Mouse (Mus musculus) kidney, postnatal 36 days (tissue): ENCODE measurements around the gene Izumo1.

Experiments used
- DNase-seq, 2 experiments: peaks; one replicate each; pipeline ENCODE4 v3.0.0; 2021 to 2022; ENCODE audit warnings: mixed read lengths in 2 of 2

The Izumo1 gene

DNA sequence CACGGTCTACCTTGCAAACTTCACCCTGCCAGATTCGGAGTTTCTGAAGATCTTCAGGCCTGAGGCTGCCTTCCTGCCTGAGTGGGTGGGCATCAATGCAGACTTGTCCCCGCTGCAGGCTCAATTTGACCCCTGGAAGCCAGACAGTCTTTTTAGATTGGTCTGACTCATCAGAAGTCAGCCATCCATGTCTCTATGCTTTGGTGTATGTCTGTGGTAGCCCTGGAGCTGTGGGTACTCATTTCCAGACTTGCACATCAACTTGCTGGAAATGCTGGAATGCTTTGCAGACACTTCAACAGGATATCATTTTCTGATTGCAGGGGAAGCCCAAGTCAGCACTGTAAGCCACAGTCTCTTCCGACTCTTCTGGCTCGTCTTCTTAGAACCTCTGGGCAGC is 2.0 kb upstream of the Izumo1 start:
- no peak for DNase-seq

DNA sequence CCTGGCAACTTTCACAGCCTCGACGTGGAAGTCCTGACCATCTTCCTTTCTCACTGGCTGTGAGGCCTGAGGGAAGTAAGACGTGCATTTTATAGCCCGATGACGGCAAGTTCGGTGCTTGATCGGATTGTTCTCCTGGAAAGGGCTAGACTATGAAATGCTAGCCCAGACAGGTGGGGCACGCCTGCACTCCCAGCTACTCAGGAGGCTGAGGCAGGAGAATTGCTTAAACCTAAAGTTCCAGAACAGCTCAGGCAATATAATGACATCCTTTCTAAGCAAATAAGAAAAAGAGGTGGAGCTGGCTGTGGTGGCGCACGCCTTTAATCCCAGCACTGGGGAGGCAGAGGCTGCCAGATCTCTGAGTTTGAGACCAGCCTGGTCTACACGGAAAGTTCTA is 1.9 kb downstream of the Izumo1 start:
- DNase-seq: no peak

DNA sequence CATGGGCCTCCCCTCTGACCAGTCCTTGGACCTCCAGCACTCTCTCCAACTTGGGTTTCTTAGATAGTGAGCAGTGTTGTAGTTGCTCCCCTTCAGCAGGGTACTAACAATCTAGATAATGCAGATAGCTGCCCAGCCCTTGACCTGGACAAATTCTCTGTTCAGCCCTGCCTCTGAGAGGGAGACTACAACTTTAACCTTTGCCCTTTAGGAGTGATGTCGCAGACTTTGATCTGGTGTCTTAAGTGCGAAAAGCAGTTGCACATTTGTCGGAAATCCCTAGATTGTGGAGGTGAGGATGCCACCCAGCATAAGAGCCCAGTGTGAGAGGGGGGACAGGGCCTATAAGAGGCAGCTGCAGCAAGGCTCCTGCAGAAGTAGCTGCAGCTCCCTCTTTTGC is 3.1 kb downstream of the Izumo1 start:
- no peak for DNase-seq

DNA sequence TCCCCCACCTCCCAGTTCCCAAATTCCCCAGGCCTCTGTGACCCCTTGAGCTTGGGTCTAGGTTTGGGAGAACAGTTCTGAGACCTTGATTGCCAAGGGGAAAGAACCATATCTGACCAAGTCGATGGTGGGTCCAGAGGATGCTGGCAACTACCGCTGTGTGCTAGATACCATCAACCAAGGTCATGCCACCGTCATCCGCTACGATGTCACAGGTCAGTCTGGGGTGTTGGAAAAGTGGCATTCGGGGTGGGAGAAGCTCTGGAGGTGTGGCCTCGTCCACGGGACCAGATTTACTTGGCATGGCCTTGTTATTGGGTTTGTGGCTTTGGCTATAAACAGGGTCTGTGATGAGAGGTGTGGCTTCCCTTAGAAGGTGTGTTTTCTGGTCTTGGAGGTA is 3.9 kb downstream of the Izumo1 start:
- DNase-seq: no peak

DNA sequence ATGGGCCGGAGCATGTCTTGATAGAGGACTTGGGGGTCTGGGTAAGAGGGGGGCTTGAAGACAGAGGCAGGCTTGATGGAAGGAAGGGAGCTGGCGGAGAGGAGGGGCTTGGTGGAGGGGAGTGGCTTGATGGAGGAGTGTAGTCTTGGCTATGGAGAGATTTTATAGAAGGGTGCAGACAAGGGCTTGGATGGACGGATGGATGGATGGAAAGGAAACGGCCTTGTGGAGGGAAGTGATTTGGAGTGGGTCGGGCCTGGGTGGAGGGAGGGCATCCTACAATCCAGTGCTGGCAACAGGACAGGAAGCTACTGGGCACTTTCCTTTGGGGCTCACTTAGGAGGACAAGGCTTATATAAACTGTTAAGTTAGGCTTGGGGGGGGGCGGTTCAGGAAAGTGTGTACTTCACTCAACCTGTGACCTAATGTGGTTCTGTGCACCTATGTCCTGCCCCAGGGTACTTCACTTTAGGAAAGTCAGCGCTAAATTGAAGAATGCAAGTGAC is 5.0 kb downstream of the Izumo1 start:
- DNase-seq: no peak

DNA sequence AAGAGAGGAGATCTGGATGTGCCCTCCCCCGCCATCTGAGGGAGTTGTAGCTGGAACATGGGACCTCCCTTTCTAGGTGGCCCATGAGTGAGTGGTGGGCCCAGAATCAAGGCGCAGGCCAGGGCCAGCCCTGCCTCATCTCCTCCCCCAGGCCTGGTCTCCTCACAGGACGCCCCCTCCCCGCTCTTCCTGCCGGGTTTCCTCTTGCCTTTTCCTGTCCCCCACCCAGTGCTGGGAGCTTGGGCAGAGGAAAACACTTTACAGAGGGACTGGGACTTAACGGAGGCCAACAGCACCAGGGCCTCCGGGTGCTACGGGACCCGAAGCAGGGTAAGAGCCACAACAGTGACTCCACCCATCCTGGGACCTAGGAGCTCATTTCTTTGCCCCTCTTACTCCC is 5.7 kb downstream of the Izumo1 start, which contains the start of gene Rasip1:
Gene Rasip1, plus strand, starts transcription at position 228 of the 400 bp plus-strand sequence.
- peak; percentile 73 to 79 for DNase-seq

DNA sequence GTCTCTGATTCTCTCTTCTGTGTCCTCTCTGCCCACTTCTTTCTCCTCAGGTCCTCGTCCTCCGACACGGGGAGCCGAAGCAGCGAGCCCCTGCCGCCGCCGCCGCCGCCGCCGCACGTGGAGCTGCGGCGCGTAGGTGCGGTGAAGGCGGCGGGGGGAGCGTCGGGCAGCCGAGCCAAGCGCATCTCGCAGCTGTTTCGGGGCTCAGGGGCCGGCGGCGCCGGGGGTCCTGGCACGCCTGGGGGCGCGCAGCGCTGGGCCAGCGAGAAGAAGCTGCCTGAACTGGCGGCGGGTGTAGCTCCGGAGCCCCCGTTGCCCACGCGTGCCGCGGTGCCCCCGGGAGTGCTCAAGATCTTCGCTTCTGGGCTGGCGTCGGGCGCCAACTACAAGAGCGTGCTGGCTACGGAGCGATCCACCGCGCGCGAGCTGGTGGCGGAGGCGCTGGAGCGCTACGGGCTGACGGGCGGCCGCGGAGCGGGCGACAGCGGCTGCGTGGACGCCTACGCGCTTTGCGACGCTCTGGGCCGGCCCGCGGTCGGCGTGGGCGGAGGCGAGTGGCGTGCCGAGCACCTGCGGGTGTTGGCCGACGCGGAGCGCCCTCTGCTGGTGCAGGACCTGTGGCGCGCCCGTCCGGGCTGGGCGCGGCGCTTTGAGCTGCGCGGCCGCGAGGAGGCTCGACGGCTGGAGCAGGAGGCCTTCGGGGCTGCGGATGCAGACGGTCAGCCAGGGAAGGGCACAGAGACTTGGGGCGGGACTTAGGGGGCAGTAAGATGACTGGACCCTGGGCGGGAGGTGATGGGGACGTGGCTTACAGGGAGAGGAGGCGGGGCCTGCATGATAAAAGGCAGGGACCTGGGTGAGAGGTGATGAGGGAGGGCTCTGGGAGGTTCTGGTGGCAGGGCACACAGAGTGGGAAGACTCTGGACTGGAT is 7.0 kb downstream of the Izumo1 start:
- DNase-seq: peak; percentile 88 to 97

DNA sequence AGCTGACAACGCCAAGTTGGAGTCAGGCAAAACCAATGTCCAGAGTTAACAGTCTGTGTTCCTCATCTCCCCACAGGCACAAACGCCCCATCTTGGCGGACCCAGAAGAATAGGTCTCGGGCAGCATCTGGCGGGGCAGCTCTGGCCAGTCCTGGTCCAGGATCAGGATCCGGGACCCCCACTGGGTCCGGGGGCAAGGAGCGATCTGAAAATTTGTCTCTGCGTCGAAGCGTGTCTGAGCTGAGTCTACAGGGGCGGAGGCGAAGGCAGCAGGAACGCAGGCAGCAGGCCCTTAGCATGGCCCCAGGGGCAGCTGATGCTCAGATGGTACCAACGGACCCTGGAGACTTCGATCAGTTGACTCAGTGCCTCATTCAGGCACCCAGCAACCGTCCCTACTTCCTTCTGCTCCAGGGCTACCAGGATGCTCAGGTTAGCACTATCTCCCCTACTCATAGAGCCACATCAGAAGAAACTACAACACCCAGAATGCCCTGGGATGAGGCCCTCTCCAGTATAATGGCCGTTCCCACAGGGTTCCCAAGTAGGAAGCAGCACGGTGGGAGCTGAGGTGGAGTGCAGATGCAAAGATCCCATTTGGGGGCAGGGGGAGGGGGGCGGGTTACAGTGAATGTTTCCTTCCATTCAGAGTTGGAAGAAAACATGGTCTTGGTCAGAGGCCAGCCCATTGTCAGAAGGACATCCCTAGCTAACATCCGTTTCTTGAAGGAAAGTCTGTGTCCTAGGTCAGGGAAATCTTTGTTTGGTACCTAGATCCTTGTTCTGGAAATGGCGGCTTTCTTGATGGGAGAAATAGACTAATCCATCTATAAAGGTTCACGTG is 8.7 kb downstream of the Izumo1 start:
- DNase-seq: no peak

DNA sequence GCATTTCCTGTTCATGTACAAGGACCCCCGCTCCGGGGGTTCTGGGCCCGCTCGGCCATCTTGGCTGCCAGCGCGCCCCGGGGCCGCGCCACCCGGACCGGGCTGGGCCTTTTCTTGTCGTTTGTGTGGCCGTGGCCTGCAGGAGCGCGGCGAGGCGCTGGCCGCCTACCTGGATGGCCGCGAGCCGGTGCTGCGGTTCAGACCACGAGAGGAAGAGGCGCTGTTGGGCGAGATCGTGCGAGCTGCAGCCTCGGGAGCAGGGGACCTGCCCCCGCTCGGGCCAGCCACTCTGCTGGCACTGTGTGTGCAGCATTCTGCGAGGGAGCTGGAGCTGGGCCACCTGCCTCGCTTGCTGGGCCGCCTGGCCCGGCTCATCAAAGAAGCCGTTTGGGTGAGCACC is 10.9 kb downstream of the Izumo1 start:
- peak in 1 of 2 experiments; percentile 75 for DNase-seq

DNA sequence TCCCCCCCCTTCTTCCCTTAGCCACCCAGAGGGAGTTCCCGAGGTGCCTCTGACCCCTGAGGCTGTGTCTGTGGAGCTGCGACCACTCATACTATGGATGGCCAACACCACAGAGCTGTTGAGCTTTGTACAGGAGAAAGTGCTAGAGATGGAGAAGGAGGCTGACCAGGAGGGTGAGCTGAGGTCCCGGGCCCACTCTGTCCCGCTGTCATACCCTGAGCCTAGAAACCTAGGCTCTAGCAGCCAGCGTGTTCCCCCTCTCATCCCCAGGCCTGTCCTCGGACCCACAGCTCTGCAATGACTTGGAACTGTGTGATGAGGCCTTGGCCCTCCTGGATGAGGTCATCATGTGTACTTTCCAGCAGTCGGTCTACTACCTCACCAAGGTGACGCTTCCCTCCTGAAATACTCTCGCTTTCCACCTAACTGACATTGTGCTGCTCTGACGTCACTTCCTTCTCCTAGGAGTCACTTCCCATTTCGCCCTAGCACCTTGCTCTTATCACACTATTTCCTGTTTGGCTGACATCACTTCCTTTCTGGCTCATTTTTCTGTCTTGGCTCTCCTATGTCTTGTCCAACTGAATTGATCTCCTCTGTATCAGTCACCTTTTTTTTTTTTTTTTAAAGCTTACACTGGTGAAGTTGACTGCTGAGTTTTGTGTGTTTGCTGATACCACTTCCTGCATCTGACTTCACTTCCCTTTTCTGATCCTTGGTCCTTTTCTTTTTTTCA is 13.5 kb downstream of the Izumo1 start:
- DNase-seq: peak in 1 of 2 experiments; percentile 67

DNA sequence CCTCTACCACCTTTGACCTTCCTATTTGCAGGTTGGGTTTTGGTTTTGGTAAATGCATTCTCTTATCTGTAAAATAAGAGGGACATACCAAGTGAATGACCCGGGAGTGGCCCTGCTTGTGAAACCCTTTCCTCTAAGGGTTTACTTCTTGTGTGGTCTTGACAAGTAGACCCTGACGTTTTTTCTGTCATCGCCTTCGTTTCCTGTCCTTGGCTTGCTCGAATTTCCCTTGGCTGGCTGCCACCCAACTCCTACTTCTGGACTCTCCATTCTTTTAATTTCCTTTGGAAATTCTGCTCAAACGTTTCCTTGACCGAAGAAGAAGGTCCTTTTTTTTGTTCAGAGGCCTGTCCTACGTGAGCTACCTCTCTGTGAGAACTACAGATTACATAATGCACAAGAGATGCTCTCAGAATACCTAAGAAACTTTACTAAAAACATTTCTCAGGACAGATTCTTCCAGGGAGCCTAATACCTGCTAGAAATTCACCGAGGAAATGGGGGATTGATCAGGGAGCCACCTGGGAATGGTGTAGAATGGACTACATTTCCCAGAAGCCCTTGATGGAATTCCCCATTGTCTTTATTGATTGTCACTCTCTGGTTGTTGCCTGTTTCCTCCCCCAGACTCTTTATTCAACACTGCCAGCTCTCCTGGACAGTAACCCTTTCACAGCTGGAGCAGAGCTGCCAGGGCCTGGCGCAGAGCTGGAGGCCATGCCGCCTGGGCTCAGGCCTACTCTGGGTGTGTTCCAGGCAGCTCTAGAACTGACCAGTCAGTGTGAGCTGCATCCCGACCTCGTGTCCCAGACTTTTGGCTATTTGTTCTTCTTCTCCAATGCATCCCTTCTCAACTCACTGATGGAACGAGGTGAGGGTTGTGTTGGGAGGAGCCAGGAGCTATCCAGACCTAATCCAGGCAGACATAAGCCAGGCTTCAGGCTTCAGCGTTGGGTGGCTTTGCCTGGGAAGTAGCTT is 14.4 kb downstream of the Izumo1 start:
- peak; percentile 70 to 74 for DNase-seq

DNA sequence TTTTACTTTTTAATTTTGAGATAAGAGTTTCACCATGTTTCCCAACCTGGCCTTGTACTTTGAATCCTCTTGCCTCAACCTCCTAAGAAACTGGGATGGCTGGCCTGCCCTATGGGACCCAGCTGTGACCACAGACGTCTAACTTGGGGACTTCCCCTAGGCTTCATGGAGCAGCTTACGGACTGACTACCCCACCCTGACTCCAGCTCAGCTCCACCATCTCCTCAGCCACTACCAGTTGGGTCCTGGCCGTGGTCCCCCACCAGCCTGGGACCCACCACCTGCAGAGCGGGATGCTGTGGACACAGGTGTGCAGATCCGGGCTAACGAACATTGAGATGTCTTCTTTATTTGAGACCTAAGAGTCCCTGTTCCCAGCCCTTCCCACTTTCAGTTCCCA is 16.1 kb downstream of the Izumo1 start:
- DNase-seq: no peak

DNA sequence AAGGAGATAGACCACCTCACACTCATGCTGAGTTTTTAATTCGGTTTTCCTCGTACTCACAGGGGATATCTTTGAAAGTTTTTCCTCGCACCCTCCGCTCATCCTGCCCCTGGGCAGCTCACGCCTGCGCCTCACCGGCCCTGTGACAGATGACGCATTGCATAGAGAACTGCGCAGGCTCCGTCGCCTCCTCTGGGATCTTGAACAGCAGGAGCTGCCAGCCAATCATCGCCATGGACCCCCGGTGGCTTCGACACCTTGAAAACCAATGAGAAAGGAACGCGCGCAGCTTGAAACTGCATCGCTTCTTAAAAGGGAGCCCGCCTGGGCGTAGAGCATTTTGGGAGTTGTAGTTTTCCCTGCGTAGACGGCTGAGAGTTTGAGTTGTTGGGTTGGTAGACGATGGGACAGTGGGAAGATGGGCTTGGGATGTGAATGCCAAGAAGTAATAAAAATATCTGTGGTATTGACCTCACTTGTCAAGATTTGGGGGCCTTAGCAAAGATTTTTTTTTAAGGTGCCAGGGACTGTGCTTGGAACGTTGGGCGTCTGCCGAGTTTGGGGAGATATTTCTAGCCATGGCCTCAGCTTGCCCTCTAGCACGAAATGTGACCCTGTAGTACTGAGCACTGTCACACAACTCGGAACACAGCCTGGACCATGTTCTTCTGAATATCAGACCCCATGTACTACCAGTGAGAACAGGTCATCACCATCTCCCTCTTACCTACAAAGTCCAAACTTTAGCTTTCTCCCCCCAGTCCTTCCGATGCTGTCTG is 17.2 kb downstream of the Izumo1 start:
- DNase-seq: peak; percentile 91 to 95

DNA sequence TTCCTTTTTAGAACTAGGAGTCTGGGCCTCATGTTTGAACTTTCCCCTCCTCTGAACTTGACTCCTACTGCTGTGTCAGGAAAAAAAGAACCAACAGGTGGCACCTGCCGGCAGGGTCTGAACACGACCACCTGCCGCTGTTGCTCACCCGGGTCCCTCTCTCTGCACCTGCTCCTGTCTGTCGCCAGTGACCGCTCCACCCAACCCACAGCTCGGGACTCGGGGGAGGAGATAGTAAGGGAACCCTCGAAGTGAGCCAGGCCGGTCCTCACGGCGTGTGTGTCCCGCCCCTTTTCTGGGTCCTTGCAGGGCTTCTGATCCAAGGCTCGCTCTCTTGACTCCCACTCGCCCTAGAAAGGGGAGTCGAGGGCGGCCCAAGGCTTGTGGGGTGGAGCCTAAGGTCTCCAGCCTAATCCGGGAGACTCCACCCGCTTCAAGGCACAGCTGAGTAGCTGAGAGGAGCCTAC is 18.0 kb downstream of the Izumo1 start, which contains the start of gene Mamstr:
Gene Mamstr, plus strand, starts transcription at position 417 of the 467 bp plus-strand sequence.
- no peak for DNase-seq

DNA sequence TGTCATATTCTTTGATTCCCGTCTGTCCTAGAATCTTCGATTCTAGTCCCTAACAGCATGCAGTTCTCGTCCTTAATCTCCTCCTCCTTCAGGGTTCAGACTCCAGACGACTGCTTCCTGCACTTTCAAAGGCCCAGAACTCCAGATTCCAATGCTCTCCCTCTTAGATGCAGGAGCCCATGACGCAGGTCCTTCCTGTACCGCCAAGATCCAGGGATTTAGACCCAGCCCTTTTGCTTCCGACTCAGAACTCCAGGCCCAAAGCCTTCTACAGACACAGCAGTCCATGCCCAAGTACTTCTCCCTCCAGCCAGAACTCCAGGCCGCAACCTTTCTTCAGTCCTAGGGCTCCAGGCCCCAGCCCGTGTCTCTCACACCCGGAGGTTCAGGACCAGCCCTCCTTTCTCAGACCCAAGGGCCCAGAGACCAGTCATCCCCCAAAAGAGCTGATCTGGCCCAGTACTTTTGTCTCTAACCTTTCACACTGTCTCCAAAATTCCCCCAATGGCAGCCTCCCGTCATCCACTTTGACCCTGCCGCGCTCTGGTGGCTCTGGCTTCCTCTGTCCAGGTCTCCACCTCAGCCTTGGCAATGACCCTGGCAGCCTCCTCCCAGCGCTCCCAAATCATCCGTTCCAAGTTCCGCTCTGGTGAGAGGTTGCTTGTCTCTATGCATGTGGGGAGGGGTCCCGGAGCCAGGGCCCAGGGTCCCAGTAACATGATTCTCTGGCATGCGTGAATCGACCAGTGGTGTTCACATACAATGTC is 18.8 kb downstream of the Izumo1 start:
- peak; percentile 48 to 56 for DNase-seq

DNA sequence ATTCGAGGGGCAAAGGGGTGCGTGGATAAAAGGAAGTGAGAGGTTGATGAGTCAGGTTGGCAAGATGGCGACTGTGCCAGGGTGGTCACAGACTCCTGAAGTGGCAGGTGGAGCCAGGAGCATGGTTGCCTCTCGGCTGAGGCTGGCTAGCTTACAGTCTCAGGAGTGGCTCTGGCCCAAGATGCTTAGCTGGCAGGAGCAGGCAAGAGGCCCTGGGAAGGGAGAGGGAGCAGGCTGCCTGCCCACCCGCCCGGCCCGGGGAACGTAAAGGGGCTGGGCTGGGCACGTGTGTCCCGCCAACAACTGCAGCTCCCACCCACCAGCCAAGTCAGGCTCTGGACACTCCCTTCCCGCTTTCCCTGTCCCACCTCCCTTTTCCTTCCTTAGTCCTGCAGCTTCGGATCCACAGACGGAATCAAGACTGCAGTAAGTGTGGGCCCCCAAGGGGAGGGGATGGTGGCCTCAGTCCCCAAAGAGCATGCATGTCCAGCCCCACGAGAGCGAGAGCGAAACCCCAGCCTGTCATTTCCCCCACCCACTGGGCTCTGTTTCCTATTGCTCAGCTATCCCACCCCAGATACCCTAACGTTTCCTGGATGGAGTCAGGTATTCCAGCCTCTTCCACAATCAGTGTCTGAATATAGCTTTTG is 19.9 kb downstream of the Izumo1 start:
- DNase-seq: peak; percentile 39 to 55

DNA sequence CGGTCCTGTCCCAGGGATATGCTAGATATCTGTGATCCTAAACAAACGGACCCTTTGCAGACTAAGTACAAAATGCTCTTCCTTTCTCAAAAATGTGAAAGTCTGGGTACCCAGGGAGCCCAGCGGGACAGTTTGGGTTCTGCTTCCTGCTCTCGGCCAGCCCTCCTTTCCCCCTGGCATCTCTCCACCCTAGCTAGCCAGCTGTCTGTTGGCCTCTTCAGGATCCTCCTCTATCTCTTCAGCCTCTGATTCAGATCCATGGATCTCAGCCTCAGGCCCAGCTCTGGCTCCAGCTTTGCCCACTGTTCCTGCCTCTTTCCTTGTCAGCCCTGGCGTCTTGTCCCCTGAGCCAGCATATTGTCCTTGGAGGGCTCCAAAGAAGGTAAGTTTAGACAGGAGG is 20.5 kb downstream of the Izumo1 start:
- DNase-seq: no peak

DNA sequence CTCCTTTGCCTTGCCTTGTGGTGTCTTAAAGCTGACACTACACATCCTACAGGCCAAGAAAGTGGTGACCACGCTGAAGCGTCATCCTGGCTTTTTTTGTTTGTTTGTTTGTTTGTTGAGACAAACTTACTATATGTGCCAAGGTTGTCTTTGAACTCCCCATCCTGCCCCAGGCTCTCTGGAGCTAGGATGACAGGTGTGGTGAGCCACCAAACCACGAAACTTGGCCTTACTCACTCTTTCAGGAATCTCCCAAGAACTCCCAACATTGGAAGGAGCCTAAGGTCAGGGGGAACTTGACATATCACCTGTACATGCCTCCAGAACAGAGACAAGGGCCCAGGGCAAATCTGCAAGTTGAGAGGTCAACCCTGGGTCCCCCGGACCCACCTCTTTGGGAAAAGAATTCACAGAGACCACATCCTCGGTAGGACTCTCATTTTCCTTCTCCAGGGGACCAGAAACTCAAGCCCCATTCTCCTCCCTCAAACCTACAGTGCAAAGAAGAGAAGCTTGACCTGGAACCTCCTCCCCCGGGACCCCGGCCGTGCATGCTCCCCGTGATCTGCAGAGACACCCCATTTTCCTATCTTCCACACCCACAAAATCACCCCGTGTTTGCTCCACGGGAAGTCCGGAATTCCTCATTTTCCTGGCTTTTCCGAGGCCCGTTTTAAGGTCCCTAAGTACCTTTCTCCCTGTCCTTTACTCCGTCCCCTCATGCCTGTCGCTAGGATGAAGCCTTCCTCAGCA is 21.1 kb downstream of the Izumo1 start:
- no peak for DNase-seq
